Mouse (Mus musculus): Measurements from ENCODE around the gene Pbp2. TPM values are rescaled to one million over a fixed set of nuclear protein-coding genes. Genes with fewer than 3 reads are reported as not detected.

Gene Pbp2
- polyA plus RNA-seq, 1 experiment from 2014 or later, result not detected

- no peaks in the 10 kb centered on the region for H3K9me3 ChIP-seq (replicated peaks; ENCODE audit: control insufficient read depth, low read length, poor library complexity, severe bottlenecking)
- H3K27me3 ChIP-seq (ENCODE audit: control insufficient read depth, insufficient read depth, low read depth, low read length), result no peaks in the 10 kb centered on the region
- H3K4me1 ChIP-seq (ENCODE audit: control insufficient read depth, insufficient read depth, low read length), result no peaks in the 10 kb centered on the region
- no peak overlapping the region for H3K27ac ChIP-seq (ENCODE audit: low read length)
- no peak overlapping the region for H3K4me3 ChIP-seq (ENCODE audit: low read depth, low read length)
- H3K36me3 ChIP-seq (ENCODE audit: control insufficient read depth, insufficient read depth, low read length), result no peaks in the 10 kb centered on the region
- no peak overlapping the region for H3K9ac ChIP-seq (ENCODE audit: low read depth, low read length)
- 76% methylated on average over 4 of the region's 4 CpGs for WGBS
- no peak overlapping the region for H3K4me2 ChIP-seq (ENCODE audit: low read length)
- no peak for ATAC-seq
Measured at GRCm38 (mm10) chr6:135292391-135292790, 17.8 kb downstream of the Pbp2 start.

GRCm38 (mm10) chr6:135279856-135280255 lies 30.3 kb downstream of the Pbp2 start:
- Histone ChIP-seq H3K27ac (ENCODE audit: low read length) (no peak overlapping the region), H3K36me3 (ENCODE audit: control insufficient read depth, insufficient read depth, low read length) (no peaks in the 10 kb centered on the region), H3K4me3 (ENCODE audit: low read depth, low read length) (no peak overlapping the region), H3K4me2 (ENCODE audit: low read length) (no peak overlapping the region), H3K4me1 (ENCODE audit: control insufficient read depth, insufficient read depth, low read length) (no peaks in the 10 kb centered on the region), H3K27me3 (ENCODE audit: control insufficient read depth, insufficient read depth, low read depth, low read length) (no peaks in the 10 kb centered on the region), H3K9me3 (replicated peaks; ENCODE audit: control insufficient read depth, low read length, poor library complexity, severe bottlenecking) (no peaks in the 10 kb centered on the region), H3K9ac (ENCODE audit: low read depth, low read length) (no peak overlapping the region)
- ATAC-seq, result no peak
- 32% methylated on average over 10 of the region's 10 CpGs for WGBS

- H3K4me3 ChIP-seq (ENCODE audit: low read depth, low read length), result no peak overlapping the region
- no peak overlapping the region for H3K27ac ChIP-seq (ENCODE audit: low read length)
- no peaks in the 10 kb centered on the region for H3K4me1 ChIP-seq (ENCODE audit: control insufficient read depth, insufficient read depth, low read length)
- H3K4me2 ChIP-seq (ENCODE audit: low read length), result no peak overlapping the region
- H3K9ac ChIP-seq (ENCODE audit: low read depth, low read length), result no peak overlapping the region
- no peaks in the 10 kb centered on the region for H3K27me3 ChIP-seq (ENCODE audit: control insufficient read depth, insufficient read depth, low read depth, low read length)
- no peaks in the 10 kb centered on the region for H3K36me3 ChIP-seq (ENCODE audit: control insufficient read depth, insufficient read depth, low read length)
- no peak for ATAC-seq
- WGBS, result 62% methylated on average over 5 of the region's 5 CpGs
- H3K9me3 ChIP-seq (replicated peaks; ENCODE audit: control insufficient read depth, low read length, poor library complexity, severe bottlenecking), result no peaks in the 10 kb centered on the region
Measured at GRCm38 (mm10) chr6:135279286-135279685, 30.9 kb downstream of the Pbp2 start.

- Histone ChIP-seq H3K9me3 (replicated peaks; ENCODE audit: control insufficient read depth, low read length, poor library complexity, severe bottlenecking) (no peaks in the 10 kb centered on the region), H3K9ac (ENCODE audit: low read depth, low read length) (no peak overlapping the region), H3K36me3 (ENCODE audit: control insufficient read depth, insufficient read depth, low read length) (no peaks in the 10 kb centered on the region), H3K27ac (ENCODE audit: low read length) (no peak overlapping the region), H3K4me2 (ENCODE audit: low read length) (no peak overlapping the region), H3K27me3 (ENCODE audit: control insufficient read depth, insufficient read depth, low read depth, low read length) (no peaks in the 10 kb centered on the region), H3K4me3 (ENCODE audit: low read depth, low read length) (no peak overlapping the region), H3K4me1 (ENCODE audit: control insufficient read depth, insufficient read depth, low read length) (no peaks in the 10 kb centered on the region)
- 91% methylated on average over 6 of the region's 6 CpGs for WGBS
- no peak for ATAC-seq
Measured at GRCm38 (mm10) chr6:135278302-135278701, 31.9 kb downstream of the Pbp2 start.

GRCm38 (mm10) chr6:135276474-135277295 lies 33.5 kb downstream of the Pbp2 start:
- Histone ChIP-seq H3K27ac (ENCODE audit: low read length) (no peak overlapping the region), H3K4me3 (ENCODE audit: low read depth, low read length) (no peak overlapping the region), H3K4me2 (ENCODE audit: low read length) (no peak overlapping the region), H3K27me3 (ENCODE audit: control insufficient read depth, insufficient read depth, low read depth, low read length) (no peaks in the 10 kb centered on the region), H3K9ac (ENCODE audit: low read depth, low read length) (no peak overlapping the region), H3K9me3 (replicated peaks; ENCODE audit: control insufficient read depth, low read length, poor library complexity, severe bottlenecking) (no peaks in the 10 kb centered on the region), H3K4me1 (ENCODE audit: control insufficient read depth, insufficient read depth, low read length) (no peaks in the 10 kb centered on the region), H3K36me3 (ENCODE audit: control insufficient read depth, insufficient read depth, low read length) (no peaks in the 10 kb centered on the region)
- ATAC-seq, result no peak
- WGBS, result 87% methylated on average over 6 of the region's 6 CpGs

GRCm38 (mm10) chr6:135275231-135275630 lies 35.0 kb downstream of the Pbp2 start:
- Histone ChIP-seq H3K4me1 (ENCODE audit: control insufficient read depth, insufficient read depth, low read length) (no peaks in the 10 kb centered on the region), H3K36me3 (ENCODE audit: control insufficient read depth, insufficient read depth, low read length) (no peaks in the 10 kb centered on the region), H3K27ac (ENCODE audit: low read length) (no peak overlapping the region), H3K4me2 (ENCODE audit: low read length) (no peak overlapping the region), H3K9ac (ENCODE audit: low read depth, low read length) (no peak overlapping the region), H3K9me3 (replicated peaks; ENCODE audit: control insufficient read depth, low read length, poor library complexity, severe bottlenecking) (no peaks in the 10 kb centered on the region), H3K4me3 (ENCODE audit: low read depth, low read length) (no peak overlapping the region), H3K27me3 (ENCODE audit: control insufficient read depth, insufficient read depth, low read depth, low read length) (no peaks in the 10 kb centered on the region)
- 73% methylated on average over 4 of the region's 4 CpGs for WGBS
- ATAC-seq, result no peak

GRCm38 (mm10) chr6:135273066-135273465 lies 37.1 kb downstream of the Pbp2 start:
- no peaks in the 10 kb centered on the region for H3K9me3 ChIP-seq (replicated peaks; ENCODE audit: control insufficient read depth, low read length, poor library complexity, severe bottlenecking)
- H3K4me3 ChIP-seq (ENCODE audit: low read depth, low read length), result no peak overlapping the region
- peaks cover 3% of the 10 kb centered on the region; the same call in 1 of the 2 replicates for H3K4me1 ChIP-seq (ENCODE audit: control insufficient read depth, insufficient read depth, low read length)
- H3K36me3 ChIP-seq (ENCODE audit: control insufficient read depth, insufficient read depth, low read length), result no peaks in the 10 kb centered on the region
- no peak overlapping the region for H3K4me2 ChIP-seq (ENCODE audit: low read length)
- WGBS, result 94% methylated on average over 6 of the region's 6 CpGs
- no peaks in the 10 kb centered on the region for H3K27me3 ChIP-seq (ENCODE audit: control insufficient read depth, insufficient read depth, low read depth, low read length)
- ATAC-seq, result no peak
- H3K27ac ChIP-seq (ENCODE audit: low read length), result no peak overlapping the region
- no peak overlapping the region for H3K9ac ChIP-seq (ENCODE audit: low read depth, low read length)

GRCm38 (mm10) chr6:135271761-135272160 lies 38.4 kb downstream of the Pbp2 start:
- ATAC-seq, result no peak
- Histone ChIP-seq H3K36me3 (ENCODE audit: control insufficient read depth, insufficient read depth, low read length) (no peaks in the 10 kb centered on the region), H3K9me3 (replicated peaks; ENCODE audit: control insufficient read depth, low read length, poor library complexity, severe bottlenecking) (no peaks in the 10 kb centered on the region), H3K9ac (ENCODE audit: low read depth, low read length) (no peak overlapping the region), H3K27me3 (ENCODE audit: control insufficient read depth, insufficient read depth, low read depth, low read length) (no peaks in the 10 kb centered on the region), H3K4me3 (ENCODE audit: low read depth, low read length) (no peak overlapping the region), H3K4me1 (ENCODE audit: control insufficient read depth, insufficient read depth, low read length) (peaks cover 3% of the 10 kb centered on the region; the same call in 1 of the 2 replicates), H3K4me2 (ENCODE audit: low read length) (no peak overlapping the region), H3K27ac (ENCODE audit: low read length) (no peak overlapping the region)
- 59% methylated on average over 2 of the region's 2 CpGs for WGBS

GRCm38 (mm10) chr6:135269626-135270025 lies 40.6 kb downstream of the Pbp2 start:
- H3K27me3 ChIP-seq (ENCODE audit: control insufficient read depth, insufficient read depth, low read depth, low read length), result no peaks in the 10 kb centered on the region
- no peak overlapping the region for H3K4me3 ChIP-seq (ENCODE audit: low read depth, low read length)
- no peak overlapping the region for H3K4me2 ChIP-seq (ENCODE audit: low read length)
- H3K27ac ChIP-seq (ENCODE audit: low read length), result no peak overlapping the region
- H3K9ac ChIP-seq (ENCODE audit: low read depth, low read length), result no peak overlapping the region
- peaks cover 3% of the 10 kb centered on the region; the same call in 1 of the 2 replicates for H3K4me1 ChIP-seq (ENCODE audit: control insufficient read depth, insufficient read depth, low read length)
- WGBS, result 22% methylated on average over 6 of the region's 6 CpGs
- ATAC-seq, result peak; percentile 54; the same call in 1 of the 2 replicates
- no peaks in the 10 kb centered on the region for H3K9me3 ChIP-seq (replicated peaks; ENCODE audit: control insufficient read depth, low read length, poor library complexity, severe bottlenecking)
- no peaks in the 10 kb centered on the region for H3K36me3 ChIP-seq (ENCODE audit: control insufficient read depth, insufficient read depth, low read length)

Data from midbrain, embryonic 16.5 days (tissue).